Mouse (Mus musculus) liver, embryonic 16.5 days (tissue): ENCODE measurements at regions not wholly inside any gene's neighbourhood (a gene's known extent, or its start where the extent isn't known, plus 50 kb on each side); places are given as distances from the start of the nearest gene placed in this dataset.
A peak's percentile ranks its signal among the peaks of the same experiment; 100 is the strongest.

Source experiments
- ATAC-seq: fragments of 200-750 bp; cut with Nextera tagmentation; 2 replicates; pipeline ENCODE4 v1.8.0; 2017; ENCODE audit warnings: low read depth, mild to moderate bottlenecking, moderate number of reproducible peaks, moderate library complexity
- H3K27ac ChIP-seq: fragments of 300-500 bp; sonication (generic); 2 replicates; pipeline ENCODE4 v1.5.1; 2014; ENCODE audit warnings: mild to moderate bottlenecking, low read length
- H3K27me3 ChIP-seq: fragments of 300-500 bp; sonication (generic); 2 replicates; pipeline ENCODE4 v1.6.1; 2014; ENCODE audit warnings: low read depth, low read length, mixed read lengths; ENCODE audit not compliant: control insufficient read depth, insufficient read depth
- H3K36me3 ChIP-seq: fragments of 300-500 bp; sonication (generic); 2 replicates; pipeline ENCODE4 v1.6.1; 2014; ENCODE audit warnings: mild to moderate bottlenecking; ENCODE audit not compliant: control insufficient read depth, insufficient read depth
- H3K4me1 ChIP-seq: fragments of 300-500 bp; sonication (generic); 2 replicates; pipeline ENCODE4 v1.6.1; 2014; ENCODE audit warnings: low read depth, low read length, mixed read lengths; ENCODE audit not compliant: control insufficient read depth
- H3K4me2 ChIP-seq: fragments of 300-500 bp; sonication (generic); 2 replicates; pipeline ENCODE4 v1.6.1; 2014; ENCODE audit warnings: low read depth, low read length, mixed read lengths
- H3K4me3 ChIP-seq: fragments of 300-500 bp; sonication (generic); 2 replicates; pipeline ENCODE4 v1.5.1; 2014; ENCODE audit warnings: low read depth, mild to moderate bottlenecking, low read length
- H3K9ac ChIP-seq: fragments of 300-500 bp; sonication (generic); 2 replicates; pipeline ENCODE4 v1.6.1; 2014; ENCODE audit warnings: low read depth, low read length
- H3K9me3 ChIP-seq: fragments of 300-500 bp; sonication (generic); replicated peaks from 2 replicates; pipeline ENCODE4 v1.6.1; 2016; ENCODE audit warnings: low read length; ENCODE audit not compliant: control insufficient read depth
- WGBS: fragments of 180-500 bp; shearing (Covaris S2); extraction: QIAGEN DNeasy Blood & Tissue Kit; methylation state at CpG from one replicate; pipeline ENCODE4 v1.1.7; 2014; ENCODE audit not compliant: insufficient replicate concordance; 5-methylcytosine and 5-hydroxymethylcytosine counted together

- H3K4me2 ChIP-seq, result no peak overlapping the region
- H3K27ac ChIP-seq, result no peak overlapping the region
- H3K9me3 ChIP-seq, result no peaks in the 10 kb centered on the region
- no peak for ATAC-seq
- H3K9ac ChIP-seq, result no peak overlapping the region
- no peaks in the 10 kb centered on the region for H3K36me3 ChIP-seq
- no peak overlapping the region for H3K4me3 ChIP-seq
- 29% methylated on average over 11 of the region's 11 CpGs for WGBS
- no peaks in the 10 kb centered on the region for H3K27me3 ChIP-seq
- no peaks in the 10 kb centered on the region for H3K4me1 ChIP-seq
Observed at GRCm38 (mm10) chr10:102878010-102878409, 152.0 kb downstream of the Alx1 start.

GRCm38 (mm10) chr10:102876946-102877345 lies 153.1 kb downstream of the Alx1 start:
- no peaks in the 10 kb centered on the region for H3K4me1 ChIP-seq
- no peaks in the 10 kb centered on the region for H3K36me3 ChIP-seq
- no peaks in the 10 kb centered on the region for H3K27me3 ChIP-seq
- no peaks in the 10 kb centered on the region for H3K9me3 ChIP-seq
- H3K4me2 ChIP-seq, result no peak overlapping the region
- H3K27ac ChIP-seq, result no peak overlapping the region
- H3K9ac ChIP-seq, result no peak overlapping the region
- no peak overlapping the region for H3K4me3 ChIP-seq
- 66% methylated on average over 3 of the region's 3 CpGs for WGBS
- no peak for ATAC-seq

- Histone ChIP-seq H3K36me3 (no peaks in the 10 kb centered on the region), H3K9ac (no peak overlapping the region), H3K4me1 (no peaks in the 10 kb centered on the region), H3K27ac (no peak overlapping the region), H3K27me3 (no peaks in the 10 kb centered on the region), H3K4me2 (no peak overlapping the region), H3K4me3 (no peak overlapping the region), H3K9me3 (no peaks in the 10 kb centered on the region)
- ATAC-seq, result no peak
- WGBS, result 19% methylated on average over 4 of the region's 4 CpGs
Observed at GRCm38 (mm10) chr10:102866920-102867319, 163.1 kb downstream of the Alx1 start.

- Histone ChIP-seq H3K36me3 (no peaks in the 10 kb centered on the region), H3K4me1 (no peaks in the 10 kb centered on the region), H3K4me2 (no peak overlapping the region), H3K9me3 (no peaks in the 10 kb centered on the region), H3K4me3 (no peak overlapping the region), H3K27ac (no peak overlapping the region), H3K9ac (no peak overlapping the region), H3K27me3 (no peaks in the 10 kb centered on the region)
- no peak for ATAC-seq
- WGBS, result 13% methylated on average over 4 of the region's 4 CpGs
Observed at GRCm38 (mm10) chr10:102836567-102837224, 193.3 kb downstream of the Alx1 start.

- Histone ChIP-seq H3K4me2 (no peak overlapping the region), H3K9ac (no peak overlapping the region), H3K9me3 (no peaks in the 10 kb centered on the region), H3K4me1 (no peaks in the 10 kb centered on the region), H3K27me3 (no peaks in the 10 kb centered on the region), H3K36me3 (no peaks in the 10 kb centered on the region), H3K4me3 (no peak overlapping the region), H3K27ac (no peak overlapping the region)
- no peak for ATAC-seq
- WGBS, result 19% methylated on average over 1 of the region's 1 CpGs
Observed at GRCm38 (mm10) chr10:102835814-102836213, 194.2 kb downstream of the Alx1 start.

- Histone ChIP-seq H3K36me3 (no peaks in the 10 kb centered on the region), H3K9me3 (no peaks in the 10 kb centered on the region), H3K4me3 (no peak overlapping the region), H3K27ac (no peak overlapping the region), H3K27me3 (no peaks in the 10 kb centered on the region), H3K4me1 (no peaks in the 10 kb centered on the region), H3K4me2 (no peak overlapping the region), H3K9ac (no peak overlapping the region)
- 37% methylated on average over 3 of the region's 3 CpGs for WGBS
- ATAC-seq, result no peak
Observed at GRCm38 (mm10) chr10:102829606-102830005, 200.4 kb downstream of the Alx1 start.

GRCm38 (mm10) chr10:102823434-102823833 lies 206.6 kb downstream of the Alx1 start:
- Histone ChIP-seq H3K4me2 (no peak overlapping the region), H3K4me3 (no peak overlapping the region), H3K36me3 (no peaks in the 10 kb centered on the region), H3K27me3 (no peaks in the 10 kb centered on the region), H3K4me1 (no peaks in the 10 kb centered on the region), H3K27ac (no peak overlapping the region), H3K9me3 (no peaks in the 10 kb centered on the region), H3K9ac (no peak overlapping the region)
- no peak for ATAC-seq

GRCm38 (mm10) chr10:102801391-102801790 lies 228.6 kb downstream of the Alx1 start:
- WGBS, result 77% methylated on average over 3 of the region's 3 CpGs
- Histone ChIP-seq H3K27ac (no peak overlapping the region), H3K4me2 (no peak overlapping the region)

GRCm38 (mm10) chr10:102779243-102779642 lies 250.8 kb downstream of the Alx1 start:
- no peak overlapping the region for H3K4me3 ChIP-seq
- no peaks in the 10 kb centered on the region for H3K27me3 ChIP-seq
- no peaks in the 10 kb centered on the region for H3K36me3 ChIP-seq
- H3K9me3 ChIP-seq, result no peaks in the 10 kb centered on the region
- no peaks in the 10 kb centered on the region for H3K4me1 ChIP-seq
- H3K4me2 ChIP-seq, result no peak overlapping the region
- ATAC-seq, result peak; percentile 72
- H3K27ac ChIP-seq, result no peak overlapping the region
- 57% methylated on average over 2 of the region's 2 CpGs for WGBS
- H3K9ac ChIP-seq, result no peak overlapping the region

More at GRCm38 (mm10) chr10:102801391-102801790, 228.6 kb downstream of the Alx1 start:
- no peaks in the 10 kb centered on the region for H3K27me3 ChIP-seq
- H3K36me3 ChIP-seq, result no peaks in the 10 kb centered on the region
- H3K9me3 ChIP-seq, result no peaks in the 10 kb centered on the region
- no peak for ATAC-seq
- no peak overlapping the region for H3K9ac ChIP-seq
- H3K4me3 ChIP-seq, result no peak overlapping the region
- H3K4me1 ChIP-seq, result no peaks in the 10 kb centered on the region
